Mouse (Mus musculus) v-Abl transformed pro-B cells (cell line): ENCODE results near the gene Gstm5.

ENCODE experiments used
- in situ Hi-C, 2 experiments: fragments of 400-800 bp; cut with MboI; formaldehyde crosslinking; loops; one replicate each; pipeline ENCODE4 v1.15.1; 2025; ENCODE audit not compliant: unreplicated experiment in 2 of 2

The Gstm5 gene

DNA sequence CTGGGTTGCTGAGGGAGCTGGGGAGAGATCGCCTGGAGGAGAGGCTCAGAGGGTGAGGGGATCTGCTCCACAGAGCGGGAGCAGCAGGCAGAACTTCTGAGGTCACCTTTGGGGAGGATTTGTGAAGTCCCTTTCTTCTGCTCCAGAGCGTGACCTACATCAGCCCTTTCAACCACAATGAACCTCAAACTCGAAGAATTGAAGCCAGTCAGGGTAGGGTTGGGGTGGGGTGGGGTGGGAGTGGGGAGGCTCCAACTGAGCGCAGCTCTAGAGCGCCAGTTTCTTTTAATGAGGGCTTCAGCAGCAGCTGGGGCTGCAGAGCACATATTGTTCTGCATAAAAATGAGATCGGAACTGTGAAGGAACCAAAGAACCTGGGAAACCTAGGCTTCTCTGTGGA lies 26.5 kb upstream of the Gstm5 start:
- in situ Hi-C loops: loop anchor here (5.0 kb wide), 3 partner anchors 193 to 278 kb away; partner anchors contain the start of gene Gnai3 (in 1 of the 2)

- in situ Hi-C loops: loop anchor here (5.0 kb wide), 3 partner anchors 192 to 277 kb away; partner anchors contain the start of gene Gnai3 (in 1 of the 2)
Observed at GRCm38 (mm10) chr3:107869925-107870324, 25.7 kb upstream of the Gstm5 start.

DNA sequence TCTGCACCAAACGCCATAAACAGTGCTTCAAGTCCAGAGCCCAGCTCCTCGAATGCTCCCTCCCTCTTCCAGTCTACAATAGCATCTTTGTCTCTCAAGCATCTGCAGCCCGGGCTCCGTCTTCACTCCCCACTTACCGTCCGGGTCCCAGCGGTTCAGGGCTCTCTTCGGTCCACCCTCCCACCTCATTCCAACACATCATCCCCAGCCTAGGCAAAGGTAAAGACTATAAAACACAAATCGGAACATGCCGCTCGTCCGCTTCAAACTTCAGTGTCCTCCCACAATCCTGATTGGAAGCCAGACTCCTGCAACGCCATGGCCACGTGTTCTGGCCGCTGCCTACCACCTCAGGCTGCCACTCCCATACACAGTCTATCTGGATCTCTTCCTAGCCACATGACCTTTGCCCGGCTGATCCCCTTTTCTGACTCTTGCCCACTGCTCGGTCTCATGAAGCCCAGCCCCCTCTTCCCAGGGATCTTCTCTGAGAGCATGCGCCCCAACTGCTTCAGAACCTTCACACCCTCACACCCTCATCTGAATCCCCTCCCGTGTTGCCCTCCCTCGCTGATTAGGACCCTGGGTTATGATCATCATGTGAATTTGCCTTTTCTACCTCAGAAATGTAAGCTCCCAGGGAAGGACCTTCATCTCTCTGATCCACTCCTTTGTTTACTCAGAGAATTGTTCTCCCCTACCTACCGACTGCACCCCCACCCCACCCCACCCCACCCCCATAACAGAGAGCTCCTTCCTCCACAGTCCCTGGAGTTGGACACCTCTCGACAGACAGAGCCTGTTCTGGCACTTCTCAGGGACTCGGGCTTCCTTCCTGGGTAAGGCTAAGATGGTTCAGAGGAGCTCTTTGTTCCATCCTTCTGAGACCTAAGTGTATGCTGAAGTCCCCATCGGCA lies 22.0 kb upstream of the Gstm5 start:
- in situ Hi-C loops: no loop called here

DNA sequence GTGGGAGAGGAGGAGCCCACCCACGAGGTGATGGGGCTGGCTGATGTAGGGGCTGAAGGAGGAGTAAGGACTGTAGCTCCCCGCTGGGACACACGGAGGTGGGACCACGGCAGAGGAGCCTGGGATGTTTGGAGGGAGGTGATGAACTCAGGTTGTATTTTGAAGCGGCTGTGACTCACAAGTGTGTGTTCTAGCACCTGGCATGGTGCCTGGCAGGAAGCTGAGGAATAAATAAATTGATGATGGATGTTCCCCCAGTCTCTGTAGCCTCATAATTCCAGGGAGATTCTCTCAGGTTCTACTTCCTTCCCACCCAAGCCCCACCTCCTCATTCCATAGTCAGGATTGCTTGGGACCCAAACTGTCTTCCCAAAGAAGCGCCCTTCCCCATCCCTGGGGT lies 20.4 kb upstream of the Gstm5 start:
- in situ Hi-C loops: loop anchor here in 1 of 2 experiments (25.0 kb wide), 1 partner anchor 763 kb away; the partner anchor contains the start of gene Kcna2

GRCm38 (mm10) chr3:107877005-107877404 lies 18.6 kb upstream of the Gstm5 start, which contains the start of gene Eps8l3:
Eps8l3 (plus strand) TSS chr3:107877229.
- in situ Hi-C loops: loop anchor here in 1 of 2 experiments (25.0 kb wide), 1 partner anchor 765 kb away; the partner anchor contains the start of gene Kcna2

DNA sequence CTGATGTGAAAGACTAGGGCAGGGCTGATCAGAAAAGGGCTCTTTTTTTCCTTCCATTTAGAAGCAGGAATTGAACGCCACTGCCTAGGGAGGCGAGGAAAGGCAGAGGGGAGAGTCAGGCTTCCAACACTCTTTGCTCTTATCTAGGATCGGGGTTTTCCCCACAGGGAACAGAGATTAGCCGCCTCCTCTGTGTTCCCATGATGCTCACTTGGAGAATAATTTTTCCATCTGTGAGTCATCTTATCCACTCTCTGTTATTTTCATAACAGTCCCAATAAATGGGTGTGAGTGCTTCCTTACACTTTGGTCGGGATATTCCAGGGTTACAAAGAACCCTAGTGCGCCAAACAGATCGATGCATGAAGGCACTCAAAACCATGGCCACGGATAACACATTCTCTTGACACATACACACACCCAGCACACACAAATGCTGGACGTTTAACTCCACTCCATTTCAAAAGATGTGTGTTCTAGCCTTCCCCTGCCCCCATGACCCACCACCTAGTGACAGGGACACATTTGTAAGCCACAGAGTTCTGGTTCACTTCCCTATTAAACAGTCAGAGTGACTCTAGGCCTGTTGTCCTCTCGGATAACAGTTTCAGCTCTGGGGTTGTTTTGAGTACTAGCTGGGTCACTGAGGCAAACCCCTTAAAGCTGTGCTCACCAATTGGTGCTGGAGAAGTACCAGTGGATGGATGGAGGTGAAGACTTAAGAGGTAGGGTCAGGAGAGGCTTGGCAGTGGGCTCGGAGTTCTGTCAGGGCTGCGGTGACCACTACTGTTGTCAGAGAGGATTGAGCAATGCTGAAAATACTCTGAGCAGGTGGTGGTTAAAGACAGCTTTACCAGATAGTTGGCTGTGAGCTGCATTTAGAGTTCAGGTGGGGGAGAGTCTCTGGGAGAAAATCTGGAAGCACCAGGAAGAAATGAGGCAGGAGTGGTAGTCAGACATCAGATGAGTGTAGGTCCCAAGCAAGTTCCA lies 17.6 kb upstream of the Gstm5 start:
- in situ Hi-C loops: loop anchor here in 1 of 2 experiments (25.0 kb wide), 1 partner anchor 766 kb away; the partner anchor contains the start of gene Kcna2

- in situ Hi-C loops: loop anchor here in 1 of 2 experiments (25.0 kb wide), 1 partner anchor 776 kb away; the partner anchor contains the start of gene Kcna2
Observed at GRCm38 (mm10) chr3:107887674-107888495, 7.7 kb upstream of the Gstm5 start.

DNA sequence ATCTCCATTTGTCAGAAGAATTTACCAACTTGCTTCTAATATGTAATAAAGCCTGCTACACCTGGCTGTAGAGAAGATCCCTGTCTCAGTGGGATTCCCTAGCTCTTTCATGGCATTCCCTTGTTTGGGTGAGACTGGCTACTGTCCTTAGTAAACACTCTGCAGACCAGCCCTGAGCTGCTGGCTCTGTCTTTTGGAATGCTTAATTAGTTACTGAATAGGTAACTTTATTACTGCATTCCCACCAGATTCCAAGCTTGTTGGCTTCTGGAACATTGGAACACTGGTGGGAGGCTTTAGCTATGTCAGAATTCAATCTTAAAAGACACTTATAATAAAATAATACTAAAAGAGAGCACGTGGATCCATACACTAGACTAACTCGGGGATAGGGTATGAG lies 6.4 kb upstream of the Gstm5 start:
- in situ Hi-C loops: loop anchor here in 1 of 2 experiments (25.0 kb wide), 1 partner anchor 777 kb away; the partner anchor contains the start of gene Kcna2

- in situ Hi-C loops: loop anchor here in 1 of 2 experiments (25.0 kb wide), 1 partner anchor 783 kb away; the partner anchor contains the start of gene Kcna2
Observed at GRCm38 (mm10) chr3:107895194-107895719, 364 bp upstream of the Gstm5 start.

GRCm38 (mm10) chr3:107898691-107899090 lies 3.1 kb downstream of the Gstm5 start:
- in situ Hi-C loops: loop anchor here in 1 of 2 experiments (25.0 kb wide), 1 partner anchor 786 kb away; the partner anchor contains the start of gene Kcna2

GRCm38 (mm10) chr3:107900955-107901673 lies 5.5 kb downstream of the Gstm5 start:
- in situ Hi-C loops: no loop called here

DNA sequence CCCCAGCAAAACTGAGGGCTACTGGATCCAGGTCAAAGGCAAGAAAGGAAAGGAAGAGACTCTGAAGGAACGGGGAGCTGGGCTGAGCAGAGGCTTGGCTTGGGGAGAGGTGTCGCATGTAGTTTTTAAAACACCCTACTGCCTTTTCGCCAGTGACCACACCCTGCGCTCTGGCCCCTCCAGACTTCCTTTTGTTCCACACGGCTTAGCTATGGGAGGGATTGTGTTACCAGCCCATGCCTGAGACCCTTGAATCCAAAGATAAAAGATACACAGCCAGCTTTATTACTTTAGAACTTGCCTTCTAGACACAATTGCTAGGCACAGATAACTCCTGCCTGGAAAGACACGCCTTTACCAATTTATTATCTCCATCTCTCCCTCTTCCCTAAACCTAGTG lies 10.3 kb downstream of the Gstm5 start:
- in situ Hi-C loops: no loop called here

- in situ Hi-C loops: no loop called here
Observed at GRCm38 (mm10) chr3:107916674-107917073, 21.1 kb downstream of the Gstm5 start.

GRCm38 (mm10) chr3:107917097-107917496 lies 21.5 kb downstream of the Gstm5 start:
- in situ Hi-C loops: no loop called here

GRCm38 (mm10) chr3:107917783-107918408 lies 22.3 kb downstream of the Gstm5 start:
- in situ Hi-C loops: no loop called here

DNA sequence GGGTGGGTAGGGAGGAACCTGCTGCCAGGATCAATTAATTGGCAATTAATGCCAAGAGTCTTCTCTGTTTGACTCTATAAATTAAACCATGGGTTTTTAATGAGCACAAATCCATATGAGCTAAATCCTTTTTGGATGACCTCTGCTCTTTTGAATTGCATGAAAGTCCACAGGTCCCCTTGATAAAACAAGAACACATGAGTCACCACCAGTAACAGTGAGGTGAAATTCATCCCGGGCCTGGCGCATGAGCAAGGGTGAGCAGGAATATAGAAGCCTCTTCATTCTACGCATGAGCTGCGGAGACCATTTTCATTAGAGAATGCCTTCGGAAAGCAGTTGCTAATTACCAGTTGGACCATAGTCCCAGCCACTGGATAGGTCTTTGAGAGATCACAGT lies 24.7 kb downstream of the Gstm5 start:
- in situ Hi-C loops: loop anchor here in 1 of 2 experiments (5.0 kb wide), 2 partner anchors 97 to 227 kb away; partner anchors contain the start of genes Gnai3 and Gstm1

DNA sequence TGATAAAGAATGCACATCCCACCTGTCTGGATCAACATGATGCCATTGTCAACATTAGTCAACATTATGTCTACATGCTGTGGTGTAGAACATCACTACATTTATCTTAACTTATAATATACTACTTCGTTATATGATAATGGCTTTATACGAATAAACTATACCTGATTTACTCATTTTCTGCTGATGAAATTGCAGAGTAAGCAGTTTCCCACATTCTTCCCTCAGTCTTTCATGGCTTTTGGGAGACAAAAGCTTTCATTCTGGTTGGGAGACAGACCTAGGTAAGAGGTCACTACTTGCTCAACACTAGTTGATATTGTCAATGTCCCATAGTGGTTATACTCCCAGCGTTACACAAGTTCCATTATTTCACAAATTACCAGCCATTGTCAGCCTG lies 29.7 kb downstream of the Gstm5 start:
- in situ Hi-C loops: no loop called here

DNA sequence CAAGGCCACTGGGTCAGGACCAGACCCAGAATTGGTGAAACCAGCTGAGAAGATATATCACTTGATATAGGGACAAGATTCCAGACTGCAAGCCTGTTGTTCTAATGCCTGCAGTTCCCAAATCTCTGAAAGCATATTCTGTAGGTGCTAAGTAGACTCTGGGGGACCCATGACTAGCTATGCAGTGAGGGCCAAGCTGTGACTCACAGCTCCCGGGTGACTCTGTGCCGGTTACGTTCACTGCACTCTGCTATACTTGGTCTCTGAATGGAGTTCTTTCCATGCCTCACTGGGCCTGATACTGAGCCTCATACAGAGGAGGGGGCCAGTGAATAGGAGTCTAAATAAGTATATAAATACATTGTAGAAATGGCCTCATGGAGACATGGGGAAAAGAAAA lies 32.2 kb downstream of the Gstm5 start:
- in situ Hi-C loops: no loop called here
